Mouse (Mus musculus): ENCODE data around the gene Prr9.

DNA sequence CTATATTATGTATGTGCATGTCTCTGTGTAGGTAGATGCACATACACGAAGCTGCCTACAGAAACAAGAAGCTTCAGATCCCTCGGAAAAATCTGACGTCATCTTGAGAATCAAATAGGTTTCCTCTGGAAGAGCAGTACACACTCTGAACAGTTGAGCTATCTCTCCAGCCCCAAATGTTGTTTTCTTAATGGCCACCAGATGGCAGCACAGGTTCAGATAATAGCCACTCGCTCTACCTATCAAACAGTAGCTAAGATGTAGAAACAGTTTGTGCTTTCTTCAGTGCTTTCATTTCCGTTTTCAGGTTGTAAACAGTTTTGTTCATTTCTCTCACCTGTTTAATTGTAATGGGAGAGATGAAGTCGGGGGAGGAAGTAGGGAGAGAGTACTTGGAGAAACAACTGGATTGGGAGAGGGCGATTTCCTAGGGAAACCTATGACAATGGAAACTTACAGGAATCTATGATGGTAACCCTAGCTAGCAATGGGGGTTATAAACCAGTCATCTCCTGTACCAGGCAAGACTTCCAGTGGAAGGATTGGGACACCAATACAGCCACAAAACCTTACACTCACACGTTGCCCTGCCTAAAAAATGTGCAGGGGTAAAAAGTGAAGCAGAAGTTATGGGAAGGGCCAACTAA lies 27.0 kb upstream of the Prr9 start:
- TF ChIP-seq CHD2 (IDR thresholded peaks at IDR 0.05; ENCODE audit: low read depth, low read length) (no peak), HCFC1 (IDR thresholded peaks at IDR 0.05; ENCODE audit: borderline replicate concordance, insufficient read depth, low read length) (no peak)

All from ES-E14 (cell line).